Mouse (Mus musculus) MEL (cell line): Measurements from ENCODE around the gene Nanos2.

Source experiments
- BHLHE40 ChIP-seq: IDR thresholded peaks from 2 replicates; pipeline ENCODE4 v1.6.1; 2012; ENCODE audit warnings: low read depth, mild to moderate bottlenecking, inconsistent platforms, low read length, improper control_type of control experiment, borderline replicate concordance
- CTCF ChIP-seq, 3 experiments: IDR thresholded peaks in 2 of 3; conservative IDR thresholded peaks in 1 of 3; 2 replicates each; pipeline ENCODE4 v1.5.1; 2011 to 2012; ENCODE audit warnings: low read length in 3 of 3, low read depth in 2 of 3, mild to moderate bottlenecking in 2 of 3, improper control_type of control experiment in 1 of 3, inconsistent platforms in 1 of 3, mixed read lengths in 1 of 3, moderate library complexity in 1 of 3; ENCODE audit not compliant: control insufficient read depth in 1 of 3, insufficient read depth in 1 of 3, poor library complexity in 1 of 3, severe bottlenecking in 1 of 3
- EP300 ChIP-seq, 2 experiments: IDR thresholded peaks; 2 replicates each; pipeline ENCODE4 v1.6.1; 2011; ENCODE audit warnings: improper control_type of control experiment in 2 of 2, low read length in 2 of 2, low read depth in 1 of 2, mild to moderate bottlenecking in 1 of 2
- KAT2A ChIP-seq: conservative IDR thresholded peaks from 2 replicates; pipeline ENCODE4 v1.6.1; 2012; ENCODE audit warnings: low read depth, low read length, improper control_type of control experiment, inconsistent platforms
- MAFK ChIP-seq: IDR thresholded peaks from 2 replicates; pipeline ENCODE4 v1.6.1; 2011; ENCODE audit warnings: low read depth, mild to moderate bottlenecking, low read length, improper control_type of control experiment, borderline replicate concordance
- MAX ChIP-seq: IDR thresholded peaks from 2 replicates; pipeline ENCODE4 v1.6.1; 2011; ENCODE audit warnings: low read length, improper control_type of control experiment
- MYC ChIP-seq: IDR thresholded peaks from 2 replicates; pipeline ENCODE4 v1.6.1; 2011; ENCODE audit warnings: low read depth, mild to moderate bottlenecking, low read length, improper control_type of control experiment, moderate library complexity
- POLR2A ChIP-seq, 2 experiments: IDR thresholded peaks; 2 replicates each; pipeline ENCODE4 v1.6.1; 2011 to 2012; ENCODE audit warnings: low read length in 2 of 2, mild to moderate bottlenecking in 2 of 2, control low read depth in 1 of 2, improper control_type of control experiment in 1 of 2, low read depth in 1 of 2, moderate library complexity in 1 of 2; ENCODE audit not compliant: control insufficient read depth in 1 of 2, insufficient read depth in 1 of 2, poor library complexity in 1 of 2
- RAD21 ChIP-seq: IDR thresholded peaks from 2 replicates; pipeline ENCODE4 v1.6.1; 2011; ENCODE audit warnings: mild to moderate bottlenecking, low read depth, low read length, improper control_type of control experiment
- SIN3A ChIP-seq: IDR thresholded peaks from 2 replicates; pipeline ENCODE4 v1.6.1; 2012; ENCODE audit warnings: low read length, improper control_type of control experiment, inconsistent platforms
- TBP ChIP-seq: IDR thresholded peaks from 2 replicates; pipeline ENCODE4 v1.8.0; 2011; ENCODE audit warnings: low read depth, low read length, improper control_type of control experiment
- UBTF ChIP-seq: IDR thresholded peaks from 2 replicates; pipeline ENCODE4 v1.6.1; 2012; ENCODE audit warnings: low read depth, mild to moderate bottlenecking, inconsistent platforms, low read length, improper control_type of control experiment, moderate library complexity, borderline replicate concordance; ENCODE audit not compliant: insufficient read depth
- ZMIZ1 ChIP-seq: IDR thresholded peaks from 2 replicates; pipeline ENCODE4 v1.6.1; 2012; ENCODE audit warnings: low read depth, mild to moderate bottlenecking, inconsistent platforms, low read length, improper control_type of control experiment, moderate library complexity
- ZNF384 ChIP-seq: IDR thresholded peaks from 2 replicates; pipeline ENCODE4 v1.6.1; 2012; ENCODE audit warnings: low read depth, mild to moderate bottlenecking, inconsistent platforms, low read length, improper control_type of control experiment

- no peak for TF ChIP-seq MAFK
- no peak for TF ChIP-seq POLR2A (IDR thresholded peaks at IDR 0.05; ENCODE audit: control insufficient read depth in 1 of 2, insufficient read depth in 1 of 2, low read depth in 1 of 2, low read length in 2 of 2, poor library complexity in 1 of 2)
- TF ChIP-seq TBP: no peak
- TF ChIP-seq ZNF384: no peak
- TF ChIP-seq UBTF: no peak
- no peak for TF ChIP-seq ZMIZ1
- TF ChIP-seq MYC: no peak
- TF ChIP-seq CTCF (IDR thresholded peaks at IDR 0.05 in 2 of 3, conservative IDR thresholded peaks at IDR 0.05 in 1 of 3; ENCODE audit: control insufficient read depth in 1 of 3, insufficient read depth in 1 of 3, low read depth in 2 of 3, low read length in 3 of 3, poor library complexity in 1 of 3, severe bottlenecking in 1 of 3): no peak
- no peak for TF ChIP-seq MAX
- peak in 1 of 2 experiments; percentile 53; a peak in 2 of 4 replicates for TF ChIP-seq EP300 (IDR thresholded peaks at IDR 0.05; ENCODE audit: low read depth in 1 of 2, low read length in 2 of 2)
- TF ChIP-seq RAD21: no peak
- no peak for TF ChIP-seq KAT2A
- no peak for TF ChIP-seq BHLHE40
- TF ChIP-seq SIN3A: peak; percentile 28; the same call in 1 of the 2 replicates
These were observed 36.5 kb upstream of the Nanos2 start for GRCm38 (mm10) chr7:18950523-18951315.
